ENCODE assay signal across 10 mouse cellular contexts in genomic region chr14:24493256-24493655, GRCm38 (mm10). TPM values are rescaled to one million over a fixed set of nuclear protein-coding genes. Genes with fewer than 3 reads are reported as not detected.
A peak's percentile ranks its signal among the peaks of the same experiment; 100 is the strongest.
DNase-seq lines count a peak whose midpoint lies in the region; ATAC-seq and TF ChIP-seq lines count a peak whose summit lies in the region.
"Had no signal": no experiment of that assay in that cellular context is flagged by ENCODE, and none has a peak within 500 bp of the region (broad histone marks: within the 10 kb centered on the region; RNA-seq: fewer than 3 reads in every experiment).

No protein-coding gene starts in this region.

- peaks cover 63% of the 10 kb centered on the region for H3K36me3 ChIP-seq in kidney, embryonic 15.5 days
- peaks cover 68% of the 10 kb centered on the region for H3K36me3 ChIP-seq in liver, embryonic 13.5 days
- peaks cover 61% of the 10 kb centered on the region for H3K36me3 ChIP-seq in thymus, adult 2 months (ENCODE audit: control insufficient read depth, insufficient read depth, low read length)

- H3K4me2 ChIP-seq in kidney, embryonic 15.5 days, result peak overlapping the region; percentile 81
- H3K4me2 ChIP-seq in liver, embryonic 13.5 days, result peak overlapping the region; percentile 78

- H3K27me3 ChIP-seq in kidney, embryonic 15.5 days, result no peaks in the 10 kb centered on the region
- H3K27me3 ChIP-seq in liver, embryonic 13.5 days, result no peaks in the 10 kb centered on the region
- no peaks in the 10 kb centered on the region for H3K27me3 ChIP-seq in thymus, adult 2 months (ENCODE audit: control insufficient read depth, insufficient read depth, low read length)

- DNase-seq in adrenal gland, adult 2 months, result peak; percentile 63
- DNase-seq in adrenal gland, postnatal 14 days, result no peak
- DNase-seq in kidney, postnatal 36 days, result no peak
- DNase-seq in liver, embryonic 13.5 days, result no peak
- no peak for DNase-seq in thymus, adult 2 months
- no peak for DNase-seq in spleen, postnatal 14 days (ENCODE audit: low spot score in 2 of 2)
- DNase-seq: heart, postnatal 14 days; kidney, postnatal 10 days had no signal

- H3K4me1 ChIP-seq in kidney, embryonic 15.5 days, result peaks cover 36% of the 10 kb centered on the region
- peaks cover 22% of the 10 kb centered on the region for H3K4me1 ChIP-seq in bone marrow macrophage, adult 2 months (ENCODE audit: control insufficient read depth, insufficient read depth, low read length)
- H3K4me1 ChIP-seq in liver, embryonic 13.5 days (replicated peaks), result peaks cover 59% of the 10 kb centered on the region
- H3K4me1 ChIP-seq in thymus, adult 2 months (replicated peaks; ENCODE audit: control insufficient read depth, insufficient read depth, low read length), result 0 out of 2 replicates have a peak, but pooled peaks cover 3% of the 10 kb centered on the region

- TF ChIP-seq CTCF in bone marrow macrophage, adult 2 months (IDR thresholded peaks at IDR 0.05; ENCODE audit: low read depth, low read length), result no peak
- no peak for TF ChIP-seq CTCF in thymus, adult 2 months (IDR thresholded peaks at IDR 0.05; ENCODE audit: borderline replicate concordance, control insufficient read depth, extremely low read depth, insufficient read depth, low read length, poor library complexity)

- H3K4me3 ChIP-seq in kidney, embryonic 15.5 days (replicated peaks), result 0 out of 2 replicates have a peak overlapping the region, but pooled peaks have one; percentile 78
- peak overlapping the region; percentile 100; the same call in 1 of the 2 replicates for H3K4me3 ChIP-seq in bone marrow macrophage, adult 2 months (ENCODE audit: insufficient read depth, low read length)
- peak overlapping the region; percentile 94 for H3K4me3 ChIP-seq in liver, embryonic 13.5 days (replicated peaks)
- no peak overlapping the region for H3K4me3 ChIP-seq in thymus, adult 2 months (ENCODE audit: control insufficient read depth, insufficient read depth, low read length)

- no peak for TF ChIP-seq POLR2A in bone marrow macrophage, adult 2 months (IDR thresholded peaks at IDR 0.05; ENCODE audit: borderline replicate concordance, low read depth, low read length)
- no peak for TF ChIP-seq POLR2A in thymus, adult 2 months (IDR thresholded peaks at IDR 0.05; ENCODE audit: control insufficient read depth, extremely low read depth, insufficient read depth, low read length, poor library complexity)

- H3K9ac ChIP-seq in kidney, embryonic 15.5 days, result 0 out of 2 replicates have a peak overlapping the region, but pooled peaks have one; percentile 19
- H3K9ac ChIP-seq in liver, embryonic 13.5 days, result peak overlapping the region; percentile 95

- no peak for ATAC-seq in kidney, embryonic 15.5 days (replicated peaks; ENCODE audit: low FRiP score)
- ATAC-seq in liver, embryonic 13.5 days (ENCODE audit: low read depth), result no peak

- H3K9me3 ChIP-seq in kidney, embryonic 15.5 days (replicated peaks), result no peaks in the 10 kb centered on the region
- no peaks in the 10 kb centered on the region for H3K9me3 ChIP-seq in liver, embryonic 13.5 days (replicated peaks)

- no peak overlapping the region for H3K27ac ChIP-seq in kidney, embryonic 15.5 days
- no peak overlapping the region for H3K27ac ChIP-seq in bone marrow macrophage, adult 2 months (ENCODE audit: insufficient read depth, low read depth, low read length)
- no peak overlapping the region for H3K27ac ChIP-seq in liver, embryonic 13.5 days
- H3K27ac ChIP-seq in thymus, adult 2 months (ENCODE audit: control insufficient read depth, insufficient read depth, low read length), result no peak overlapping the region

- WGBS in kidney, embryonic 15.5 days, result 84% methylated on average over 9 of the region's 9 CpGs
- WGBS in liver, embryonic 13.5 days (ENCODE audit: insufficient replicate concordance), result 69% methylated on average over 9 of the region's 9 CpGs
- WGBS in thymus, adult 2 months, result 95% methylated on average over 9 of the region's 9 CpGs

RNA-seq across cellular contexts. Expression of gene Rps24, which starts 6.3 kb away (rescaled TPM):
- 1,000 to 10,000 TPM; 1,786 to 2,185 TPM for total RNA-seq in adrenal gland, adult 2 months (2021)
- polyA plus RNA-seq in adrenal gland, adult 2 months (2012; rRNA removed), result 71.2 and 105 TPM in 2 replicates
- total RNA-seq in adrenal gland, postnatal 14 days (2021), result 1,469 and 1,693 TPM in 2 replicates
- polyA plus RNA-seq in kidney, embryonic 15.5 days (2015; fragmentation: Nextera tagmentation; extraction: Ambion mirVana), result 959 and 1,016 TPM in 2 replicates
- polyA plus RNA-seq in bone marrow macrophage, adult 2 months (2012; ENCODE audit: insufficient read depth, insufficient read length, missing spikeins), result 2,792 and 3,232 TPM in 2 replicates
- 724 and 821 TPM in 2 replicates for polyA plus RNA-seq in liver, embryonic 13.5 days (2015; fragmentation: Nextera tagmentation; extraction: Ambion mirVana)
- 1,148 and 1,323 TPM in 2 replicates for polyA plus RNA-seq in thymus, adult 2 months (2012; rRNA removed)

RNA-seq across cellular contexts. Expression of gene Polr3a, which starts 6.4 kb away (rescaled TPM):
- 10 to 100 TPM; 15.2 to 18.2 TPM for total RNA-seq in adrenal gland, adult 2 months (2021)
- 2.6 and 4.1 TPM in 2 replicates for polyA plus RNA-seq in adrenal gland, adult 2 months (2012; rRNA removed)
- 17.3 and 21.7 TPM in 2 replicates for total RNA-seq in adrenal gland, postnatal 14 days (2021)
- polyA plus RNA-seq in kidney, embryonic 15.5 days (2015; fragmentation: Nextera tagmentation; extraction: Ambion mirVana), result 19.0 and 20.4 TPM in 2 replicates
- polyA plus RNA-seq in bone marrow macrophage, adult 2 months (2012; ENCODE audit: insufficient read depth, insufficient read length, missing spikeins), result 16.5 and 17.5 TPM in 2 replicates
- 7.2 and 8.7 TPM in 2 replicates for polyA plus RNA-seq in liver, embryonic 13.5 days (2015; fragmentation: Nextera tagmentation; extraction: Ambion mirVana)
- 13.6 and 14.3 TPM in 2 replicates for polyA plus RNA-seq in thymus, adult 2 months (2012; rRNA removed)
